ENCODE assay signal across 8 mouse cellular contexts in the genomic region with DNA sequence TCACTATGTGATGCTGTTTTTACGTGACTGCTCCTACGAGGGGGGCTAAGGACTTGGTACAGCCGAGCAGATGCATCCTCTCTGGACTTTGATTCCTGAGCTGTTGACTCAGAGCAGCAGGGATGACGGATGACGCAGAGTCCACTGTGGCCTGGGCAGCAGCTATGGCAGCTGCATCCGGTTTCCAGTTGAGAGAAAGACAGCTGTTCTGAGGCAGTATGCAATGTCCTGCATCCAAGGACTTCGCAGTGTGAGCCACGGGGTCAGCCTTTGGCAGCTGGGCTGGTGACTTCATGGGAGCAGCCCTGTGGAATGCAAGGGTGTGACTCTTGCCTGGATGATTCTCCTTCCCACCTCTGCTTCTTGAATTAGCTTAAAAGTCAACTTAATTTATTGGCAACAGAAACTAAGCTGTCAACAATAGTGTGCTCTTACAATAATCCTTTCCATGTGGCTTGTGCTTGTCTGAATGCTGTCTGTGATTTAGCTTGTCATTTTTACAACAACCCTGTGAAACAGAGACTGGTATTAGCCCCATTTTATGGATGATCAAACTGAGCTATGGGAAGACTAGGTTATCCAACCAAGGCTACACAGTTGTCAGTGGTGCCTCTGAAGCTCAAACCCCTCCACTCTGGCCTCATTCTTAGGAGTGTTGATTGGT. TPM values are rescaled to one million over a fixed set of nuclear protein-coding genes. Genes with fewer than 3 reads are reported as not detected.
A peak's percentile ranks its signal among the peaks of the same experiment; 100 is the strongest.
DNase-seq lines count a peak whose midpoint lies in the region; ATAC-seq and TF ChIP-seq lines count a peak whose summit lies in the region.

No protein-coding gene starts in this region.

- no peaks in the 10 kb centered on the region for H3K9me3 ChIP-seq in heart, embryonic 16.5 days (replicated peaks; ENCODE audit: control insufficient read depth, low read length)
- no peaks in the 10 kb centered on the region for H3K9me3 ChIP-seq in midbrain, postnatal 0 days (ENCODE audit: low read length)

- DNase-seq in adrenal gland, adult (ENCODE audit: inconsistent age in 2 of 2, low spot score in 1 of 2): peak; percentile 89 to 91
- DNase-seq in embryo, embryonic 10.5 days (ENCODE audit: low spot score): peak; percentile 75
- peak; percentile 48 to 86 for DNase-seq in kidney, postnatal 25 days
- peak; percentile 31 for DNase-seq in midbrain, postnatal 0 days (ENCODE audit: low spot score)
- DNase-seq in left cerebral cortex, postnatal 4 days: no peak
- no peak for DNase-seq in layer of hippocampus, adult 9-11 months
- no peak for DNase-seq in layer of hippocampus, postnatal 14 days (ENCODE audit: low spot score in 2 of 2)

- H3K9ac ChIP-seq in heart, embryonic 16.5 days (ENCODE audit: low read length): no peak overlapping the region
- H3K9ac ChIP-seq in midbrain, postnatal 0 days (replicated peaks; ENCODE audit: low read length, poor library complexity, severe bottlenecking): no peak overlapping the region

- peaks cover 13% of the 10 kb centered on the region for H3K4me1 ChIP-seq in heart, embryonic 16.5 days (ENCODE audit: control insufficient read depth, insufficient read depth, low read length)
- no peaks in the 10 kb centered on the region for H3K4me1 ChIP-seq in midbrain, postnatal 0 days (ENCODE audit: insufficient read depth, low read length)

- peak; percentile 60 for ATAC-seq in heart, embryonic 16.5 days (replicated peaks; ENCODE audit: extremely low read depth, insufficient read depth, low FRiP score)
- ATAC-seq in midbrain, postnatal 0 days (ENCODE audit: low FRiP score): no peak

- no peaks in the 10 kb centered on the region for H3K36me3 ChIP-seq in heart, embryonic 16.5 days (ENCODE audit: control insufficient read depth, insufficient read depth)
- no peaks in the 10 kb centered on the region for H3K36me3 ChIP-seq in midbrain, postnatal 0 days (ENCODE audit: insufficient read depth, low read length)

- H3K27ac ChIP-seq in heart, embryonic 16.5 days (ENCODE audit: low read length): 0 out of 2 replicates have a peak overlapping the region, but pooled peaks have one; percentile 30
- no peak overlapping the region for H3K27ac ChIP-seq in midbrain, postnatal 0 days (ENCODE audit: low read depth, low read length)

- 37% methylated on average over 8 of the region's 8 CpGs for WGBS in heart, embryonic 16.5 days
- WGBS in midbrain, postnatal 0 days: 71% methylated on average over 8 of the region's 8 CpGs

- no peaks in the 10 kb centered on the region for H3K27me3 ChIP-seq in heart, embryonic 16.5 days (ENCODE audit: control insufficient read depth, insufficient read depth, low read length)
- H3K27me3 ChIP-seq in midbrain, postnatal 0 days (ENCODE audit: insufficient read depth, low read length): no peaks in the 10 kb centered on the region

- no peak overlapping the region for H3K4me2 ChIP-seq in heart, embryonic 16.5 days (ENCODE audit: low read depth, low read length)
- H3K4me2 ChIP-seq in midbrain, postnatal 0 days (ENCODE audit: low read depth, low read length, poor library complexity, severe bottlenecking): no peak overlapping the region

- no peak for TF ChIP-seq CTCF in midbrain, postnatal 0 days (IDR thresholded peaks at IDR 0.05)

- intact Hi-C loops in left cerebral cortex, postnatal 4 days (cut with DNase I): no loop called here

- no peak overlapping the region for H3K4me3 ChIP-seq in heart, embryonic 16.5 days (ENCODE audit: low read length)
- H3K4me3 ChIP-seq in midbrain, postnatal 0 days (ENCODE audit: low read depth, low read length): no peak overlapping the region

RNA-seq across cellular contexts. Expression of a gene that starts 41.4 kb away (rescaled TPM):
- 2.3 and 2.5 TPM in 2 replicates for polyA plus RNA-seq in heart, embryonic 16.5 days (2015; fragmentation: Nextera tagmentation; extraction: Ambion mirVana)
- total RNA-seq in midbrain, postnatal 0 days (2014; rRNA removed): 7.2 and 8.2 TPM in 2 replicates
- 5.3 and 5.6 TPM in 2 replicates for polyA plus RNA-seq in midbrain, postnatal 0 days (2015; fragmentation: Nextera tagmentation; extraction: Ambion mirVana)
- 10 to 100 TPM; 11.4 to 12.0 TPM for total RNA-seq in left cerebral cortex, postnatal 4 days (2021)
- 1 to 10 TPM; 8.5 to 8.9 TPM for total RNA-seq in layer of hippocampus, postnatal 14 days (2021)

Comparison
In these comparisons a context has a peak if more than half of its experiments do, and no peak if none do; other contexts are left out.
1. DNase-seq: peak in adrenal gland, adult (2 of 2), embryo, embryonic 10.5 days (single experiment), kidney, postnatal 25 days (2 of 2) and midbrain, postnatal 0 days (single experiment); none in left cerebral cortex, postnatal 4 days (single experiment), layer of hippocampus, adult 9-11 months (single experiment) and layer of hippocampus, postnatal 14 days (0 of 2).